Mouse (Mus musculus): ENCODE data around the gene Fgfrl1.

DNA sequence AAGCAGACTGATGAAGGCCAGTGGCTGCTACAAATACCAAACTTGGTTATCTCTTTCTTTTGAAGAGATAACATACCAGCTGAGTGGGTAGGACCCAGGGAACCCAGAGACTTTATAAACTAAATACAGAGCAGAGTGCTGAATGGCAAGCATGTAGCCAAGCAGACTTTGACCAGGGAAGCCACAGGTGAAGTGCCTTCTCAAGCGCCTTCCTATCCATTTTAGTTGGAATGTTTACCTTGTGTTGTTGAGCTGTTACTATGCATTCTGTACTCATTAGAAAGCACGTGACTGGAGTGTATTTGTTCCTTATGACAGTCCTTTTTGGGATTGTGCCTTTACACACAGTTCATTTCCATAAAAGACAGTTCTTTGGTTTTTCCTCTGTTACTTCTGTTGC is 48.5 kb upstream of the Fgfrl1 start:
- TF ChIP-seq GATA1 (IDR thresholded peaks at IDR 0.05; ENCODE audit: borderline replicate concordance, low read length), result no peak
- TF ChIP-seq FLI1 (IDR thresholded peaks at IDR 0.05; ENCODE audit: low read length), result no peak
